Mouse (Mus musculus): ENCODE data around the gene Iqcj.

Iqcj gene

DNA sequence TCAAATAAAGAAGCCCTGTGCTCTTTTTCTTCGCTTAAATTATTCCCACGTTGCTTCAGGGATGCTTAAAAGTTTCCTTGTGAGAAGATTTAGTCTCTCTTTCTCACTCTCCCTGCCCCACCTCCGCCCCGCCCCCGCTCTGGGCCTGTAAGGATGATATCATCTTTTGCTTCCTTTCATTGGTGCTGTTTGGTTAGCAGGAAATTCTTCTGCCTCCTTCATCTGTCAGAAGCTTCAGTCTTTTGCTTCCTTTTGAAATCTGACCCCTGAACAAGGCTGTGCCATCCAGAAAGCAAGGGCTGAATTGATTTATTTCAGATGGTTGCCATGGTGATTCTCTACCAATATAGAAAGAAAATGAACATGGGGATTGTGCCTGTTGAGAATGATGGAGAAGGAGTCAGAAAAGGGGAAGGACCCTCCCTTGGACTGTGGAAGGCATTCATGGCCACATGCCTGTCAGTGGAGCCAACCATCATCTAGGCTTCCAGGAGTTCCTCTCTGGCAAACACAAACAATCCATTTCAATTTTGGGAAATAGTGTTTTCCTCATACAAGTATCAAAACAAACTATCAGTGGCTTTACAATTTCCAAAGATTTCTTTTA, 62.5 kb downstream of the Iqcj start:
- DNase-seq (ENCODE audit: extremely low spot score, low spot score), result peak; percentile 67

DNA sequence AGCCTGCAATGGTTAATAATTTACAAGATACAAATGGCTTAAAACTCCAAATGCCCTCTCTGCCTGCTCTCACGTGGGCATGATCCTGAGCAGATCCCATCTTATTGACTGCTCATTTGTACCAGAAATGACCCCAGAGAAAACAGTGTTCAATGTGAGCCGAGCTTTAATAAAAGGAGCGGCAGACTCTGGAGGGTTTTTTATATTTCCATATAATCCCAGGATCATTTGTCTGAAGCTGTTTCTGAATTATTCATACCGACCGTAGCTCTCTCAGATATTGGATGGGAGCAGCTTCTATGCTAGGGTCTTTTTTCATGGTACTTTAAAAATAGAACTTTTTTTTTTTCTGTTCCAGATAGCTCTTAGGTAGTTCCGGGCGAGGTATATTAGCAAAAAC, 67.7 kb downstream of the Iqcj start:
- DNase-seq (ENCODE audit: extremely low spot score, low spot score), result no peak

DNA sequence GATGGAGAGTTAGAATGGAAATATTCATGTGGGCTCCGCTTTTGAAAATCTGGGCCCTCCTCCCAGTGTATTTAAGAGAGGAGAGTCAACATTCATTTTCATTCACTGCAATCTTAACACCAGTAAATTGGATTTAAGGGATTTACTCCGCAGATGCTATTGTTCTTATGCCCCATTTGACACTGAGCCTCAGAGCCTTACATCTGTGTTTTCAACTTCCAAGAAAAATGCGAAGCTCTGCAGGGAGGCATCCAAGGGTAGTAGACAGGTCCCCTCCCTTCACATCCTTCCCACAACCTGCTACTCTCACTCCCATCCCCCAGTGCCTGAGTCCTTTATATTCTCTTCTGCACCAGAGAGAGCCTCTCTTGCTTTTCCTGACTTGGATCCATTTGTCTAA, 68.1 kb downstream of the Iqcj start:
- no peak for DNase-seq (ENCODE audit: extremely low spot score, low spot score)

DNA sequence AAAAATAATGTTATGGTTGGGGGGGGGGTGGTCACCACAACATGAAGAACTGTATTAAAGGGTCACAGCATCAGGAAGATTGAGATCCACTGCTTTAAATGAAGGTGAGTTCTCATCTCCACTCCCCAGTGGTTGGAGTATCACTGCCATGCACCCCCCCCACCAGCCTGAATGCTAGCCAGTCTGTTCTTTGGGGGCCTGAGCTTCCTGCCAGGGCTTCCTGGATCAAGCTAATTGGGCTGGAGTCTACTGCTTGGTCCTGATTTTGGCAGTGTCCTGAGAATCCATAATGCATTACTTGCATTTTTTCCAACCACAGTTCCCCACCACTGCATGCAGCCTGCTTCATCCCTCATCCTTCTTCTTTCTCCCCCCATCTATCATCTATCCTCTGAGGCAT, 68.7 kb downstream of the Iqcj start:
- DNase-seq (ENCODE audit: extremely low spot score, low spot score), result no peak

DNA sequence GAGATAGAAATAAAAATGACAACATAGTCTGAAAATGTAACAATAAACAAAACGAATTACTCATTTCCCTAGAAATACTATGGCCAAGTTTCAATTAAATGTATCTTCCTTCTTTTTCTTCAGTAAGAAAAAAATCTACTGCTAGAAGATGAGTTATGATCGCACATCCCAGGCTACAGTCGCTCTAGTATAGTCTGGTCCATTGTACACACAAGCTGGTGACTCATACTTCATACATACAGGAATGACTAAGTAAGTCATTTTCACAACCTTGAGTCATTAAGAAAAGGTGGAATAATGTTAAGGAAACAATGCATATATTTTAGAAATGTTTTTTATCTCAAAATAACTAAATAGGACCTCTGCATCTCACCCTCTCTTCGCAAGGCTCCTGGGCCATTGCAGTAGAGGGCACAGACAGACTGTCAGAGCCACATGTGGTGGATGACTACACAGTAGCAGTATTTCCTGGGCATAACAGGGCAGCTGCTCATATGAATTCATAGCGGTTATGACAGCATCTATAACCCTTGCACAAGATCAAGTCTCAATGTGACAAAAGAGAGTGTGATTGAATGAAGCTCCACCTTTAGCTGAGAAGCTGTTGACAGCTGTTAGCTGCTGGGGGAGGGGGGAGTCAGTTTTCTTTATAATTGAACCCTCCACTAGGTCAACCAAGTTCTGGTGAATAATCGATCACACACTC, 70.1 kb downstream of the Iqcj start:
- no peak for DNase-seq (ENCODE audit: extremely low spot score, low spot score)

DNA sequence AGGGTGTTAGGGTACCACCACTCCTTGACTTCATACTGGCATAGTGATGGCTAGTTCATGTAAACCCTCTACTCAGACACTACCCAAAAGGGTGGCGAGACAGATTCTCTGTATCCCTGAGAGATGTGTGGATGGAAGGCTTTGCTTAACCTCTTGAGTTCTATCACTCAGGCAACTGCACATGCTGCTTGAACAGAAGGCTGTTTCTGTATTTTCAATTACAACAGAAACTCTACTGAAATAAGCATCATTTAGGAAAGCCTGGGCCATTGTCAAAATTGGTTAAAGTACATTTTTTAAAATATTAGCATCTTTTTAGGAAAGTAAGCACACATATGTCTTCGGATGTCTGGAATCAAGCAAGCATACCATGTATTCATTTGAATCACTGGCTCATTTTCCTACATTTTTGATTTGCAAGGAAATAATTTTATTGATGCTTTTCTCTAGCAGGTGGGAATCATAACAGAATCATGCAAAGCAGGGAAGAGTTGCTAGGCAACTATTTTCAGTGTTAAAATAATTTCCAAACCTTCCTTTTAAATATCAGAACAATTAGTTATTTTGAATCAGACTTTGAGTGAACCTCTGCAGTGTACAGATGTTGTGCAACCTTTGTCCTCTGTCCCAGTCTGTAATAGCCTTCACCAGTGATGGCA, 82.4 kb downstream of the Iqcj start:
- DNase-seq (ENCODE audit: extremely low spot score, low spot score), result no peak

DNA sequence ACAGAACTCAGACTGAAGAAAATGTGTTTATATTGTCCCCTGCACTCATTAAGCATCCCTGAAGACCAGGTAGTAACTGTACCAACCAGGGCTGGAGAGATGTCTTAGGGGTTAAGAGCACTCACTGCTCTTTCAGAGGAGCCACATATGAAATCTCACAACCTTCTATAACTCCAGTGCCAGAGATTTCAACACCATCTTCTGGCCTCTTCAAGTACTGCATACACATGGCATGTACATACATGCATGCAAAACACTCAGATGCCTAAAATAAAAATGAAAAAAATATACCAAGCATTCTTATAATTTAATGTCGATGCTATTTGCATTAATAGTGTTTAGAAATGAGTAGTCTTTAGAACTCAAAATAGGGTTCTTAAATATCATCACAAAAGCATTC, 88.0 kb downstream of the Iqcj start:
- DNase-seq (ENCODE audit: extremely low spot score, low spot score), result no peak

DNA sequence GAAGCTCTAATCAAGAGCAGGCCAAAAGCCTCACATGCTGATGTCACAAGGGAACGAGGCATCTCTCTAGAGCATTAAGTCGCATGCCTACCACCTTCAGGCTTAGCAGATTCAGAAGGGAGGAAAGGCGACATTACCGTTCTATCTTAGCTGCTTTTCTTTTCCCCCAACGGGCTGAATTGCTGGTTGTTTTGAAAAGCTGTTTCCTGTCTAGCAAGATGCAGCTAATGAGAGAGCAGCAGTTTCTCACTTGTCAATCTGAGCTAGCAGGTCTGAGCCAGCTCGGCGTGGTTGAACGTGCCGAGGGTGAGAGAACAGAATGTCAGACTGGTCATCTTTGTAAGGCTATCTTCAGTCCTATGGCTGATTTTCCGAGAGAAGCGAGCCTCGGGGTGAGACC, 91.3 kb downstream of the Iqcj start:
- no peak for DNase-seq (ENCODE audit: extremely low spot score, low spot score)

DNA sequence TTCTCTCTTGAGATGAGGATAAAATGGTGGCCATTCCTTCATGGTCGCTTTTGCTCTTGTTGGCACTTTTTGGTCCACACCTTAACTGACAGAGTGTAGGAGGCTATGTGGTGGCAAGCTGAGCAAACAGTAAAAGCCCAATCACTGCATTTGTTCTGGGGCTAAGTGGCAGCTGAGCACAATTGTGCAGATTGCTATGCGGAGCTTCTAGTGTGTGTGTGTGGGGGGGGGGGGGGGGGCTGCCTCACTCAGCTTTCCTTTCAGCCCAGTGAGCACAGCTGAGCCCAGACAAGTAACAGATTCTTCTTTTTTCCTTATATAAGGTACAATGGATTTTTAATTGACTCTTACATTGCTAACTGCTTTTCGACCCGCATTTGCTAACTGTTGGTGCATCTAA, 110.4 kb downstream of the Iqcj start:
- no peak for DNase-seq (ENCODE audit: extremely low spot score, low spot score)

DNA sequence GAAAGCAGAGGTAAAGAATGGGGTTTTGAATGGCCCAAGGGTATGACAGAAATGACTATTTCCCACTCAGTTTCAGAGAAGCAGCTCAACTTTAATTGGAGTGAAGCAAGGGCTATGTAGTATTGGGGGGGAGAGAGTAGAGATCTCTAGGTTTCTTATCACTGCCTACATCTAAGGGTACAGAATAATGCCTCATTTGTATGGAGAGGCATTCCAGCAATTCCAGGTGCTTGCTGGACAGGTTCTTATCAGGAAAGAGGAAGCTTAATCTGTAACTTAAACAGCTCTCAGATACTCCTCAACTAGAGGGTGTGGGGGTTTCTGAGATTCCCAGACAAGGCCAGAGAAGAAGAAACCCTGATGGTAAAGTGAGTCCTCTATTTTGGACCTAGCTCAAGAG, 120.3 kb downstream of the Iqcj start:
- no peak for DNase-seq (ENCODE audit: extremely low spot score, low spot score)

DNA sequence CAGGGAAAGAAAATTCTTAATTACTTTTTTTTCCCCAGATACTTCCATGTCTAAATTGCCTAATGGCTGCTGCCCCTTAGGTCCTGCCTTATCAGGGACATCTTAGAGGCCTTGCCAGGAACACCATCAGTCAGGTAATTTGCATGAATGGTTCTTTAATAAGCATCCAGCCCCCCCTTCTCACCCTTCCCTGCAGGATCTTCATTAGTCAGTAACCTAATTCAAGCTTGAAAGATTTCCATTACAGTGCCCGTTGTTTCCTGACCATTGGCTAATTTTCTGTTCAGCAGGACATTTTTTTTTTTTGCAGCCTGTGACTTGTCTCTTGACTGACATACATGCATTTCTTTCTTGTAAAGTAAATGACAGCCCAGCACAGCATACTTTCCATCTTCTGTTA, 123.8 kb downstream of the Iqcj start:
- no peak for DNase-seq (ENCODE audit: extremely low spot score, low spot score)

DNA sequence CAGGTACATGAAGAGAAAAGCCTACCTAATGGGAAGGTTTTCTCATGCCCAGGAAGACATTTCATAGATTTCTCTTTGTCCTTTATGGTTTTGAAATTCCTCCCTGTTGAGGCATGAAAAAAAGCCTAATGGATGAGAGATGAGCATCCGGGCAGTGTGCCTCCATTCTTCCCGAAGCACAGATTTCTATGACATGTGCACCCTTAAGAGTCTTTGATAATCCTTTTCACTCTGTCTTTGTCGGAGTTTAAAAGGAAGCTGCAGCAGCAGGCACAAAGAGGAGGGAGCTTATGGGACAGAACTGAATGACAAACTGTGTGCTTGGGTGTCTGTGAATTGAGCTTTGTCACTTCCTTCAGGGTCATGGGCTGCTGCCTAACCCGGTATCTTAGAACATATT, 127.4 kb downstream of the Iqcj start:
- no peak for DNase-seq (ENCODE audit: extremely low spot score, low spot score)

DNA sequence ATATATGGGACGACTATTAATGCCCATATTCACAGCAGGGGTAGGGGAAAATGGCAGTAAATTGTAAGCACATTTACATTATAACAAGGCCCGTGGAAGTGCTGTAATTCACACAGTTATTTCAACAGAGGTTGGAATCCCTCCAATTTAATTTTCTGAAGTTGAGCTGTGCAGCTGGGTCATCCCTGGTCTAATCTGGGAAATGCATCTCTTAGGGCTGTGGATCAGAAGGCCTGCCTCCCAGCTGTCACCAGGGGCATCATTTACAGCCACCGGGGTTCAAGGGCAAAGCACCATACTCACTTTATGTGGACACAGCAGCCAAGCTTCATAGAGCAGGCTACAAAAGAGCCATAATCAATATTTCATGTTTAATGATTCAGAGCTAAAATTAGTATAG, 144.1 kb downstream of the Iqcj start:
- DNase-seq (ENCODE audit: extremely low spot score, low spot score), result no peak

DNA sequence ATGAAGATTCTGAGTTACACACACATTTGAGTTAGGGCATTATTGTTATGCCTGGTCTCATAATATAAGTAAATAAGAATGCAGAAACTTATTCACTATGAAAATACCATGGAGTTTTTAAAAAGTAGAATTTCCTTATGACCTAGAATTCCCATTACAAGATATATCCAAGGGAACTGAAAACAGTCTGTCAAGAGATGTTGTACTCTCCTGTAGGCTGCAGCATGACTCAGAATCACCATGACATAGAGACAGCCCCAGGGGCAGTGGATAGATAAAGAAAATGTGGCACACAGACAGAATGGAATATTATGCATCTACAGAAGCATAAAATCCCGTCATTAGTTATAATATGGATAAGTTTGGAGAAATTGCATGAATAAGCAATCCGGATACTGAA, 150.9 kb downstream of the Iqcj start:
- DNase-seq (ENCODE audit: extremely low spot score, low spot score), result no peak

DNA sequence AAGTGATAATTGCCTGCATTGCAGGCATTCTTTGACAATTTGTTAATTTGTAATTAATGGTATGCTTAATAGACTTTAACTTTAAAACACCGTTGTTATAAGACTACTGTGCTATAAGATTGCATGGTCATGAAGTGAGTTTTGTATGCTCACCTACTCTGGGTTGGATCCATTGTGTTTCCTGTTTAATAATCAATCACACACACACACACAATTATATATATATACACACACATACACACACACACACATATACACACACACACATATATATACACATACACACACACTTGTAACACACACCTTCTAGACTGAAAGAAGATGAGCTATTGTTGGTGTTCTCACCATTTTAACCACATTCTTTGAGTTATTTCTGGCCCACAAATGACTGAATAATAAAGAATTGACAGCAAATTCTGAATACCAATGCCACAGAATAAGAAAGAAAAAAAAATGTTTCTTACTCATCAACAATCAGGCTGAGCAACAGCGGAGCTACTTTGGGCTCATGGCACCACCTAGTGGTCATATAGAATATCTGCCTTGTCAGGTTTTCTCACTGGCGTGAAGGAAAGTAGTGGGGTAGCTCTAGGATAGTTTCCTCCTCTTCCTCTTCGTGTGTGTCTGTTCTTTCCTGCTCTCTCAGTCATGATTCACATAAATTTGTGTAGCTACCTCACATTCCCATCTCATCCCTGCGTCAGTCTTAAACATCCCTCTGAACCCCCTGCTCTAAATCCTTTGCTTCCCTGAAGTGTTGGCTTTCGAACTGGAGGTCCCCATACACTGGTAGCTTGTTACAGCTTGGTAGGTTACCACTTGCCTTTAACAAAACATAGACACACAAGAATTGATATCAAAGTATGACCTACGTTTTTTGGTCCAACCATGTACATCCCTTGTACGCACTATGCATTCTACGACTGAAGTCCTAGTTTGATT, 153.7 kb downstream of the Iqcj start:
- DNase-seq (ENCODE audit: extremely low spot score, low spot score), result no peak

DNA sequence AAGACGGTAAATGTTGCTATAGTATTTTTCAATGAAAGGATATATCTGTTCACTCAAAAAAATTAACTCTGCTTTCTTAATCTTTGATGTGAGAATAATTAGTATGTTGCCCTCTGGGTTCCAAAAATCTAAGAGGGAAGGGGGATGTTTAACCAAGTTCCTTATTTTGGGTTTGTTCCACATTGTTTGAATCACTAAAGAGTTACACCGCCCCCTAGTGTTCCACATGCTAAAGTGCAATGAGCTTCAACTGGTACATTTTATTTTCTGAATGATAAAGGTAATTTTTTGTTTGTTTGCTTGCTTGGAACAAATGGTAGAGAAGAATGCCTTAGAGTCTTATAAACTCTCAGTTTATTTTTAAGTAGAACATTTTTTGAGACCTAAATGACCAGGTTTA, 161.5 kb downstream of the Iqcj start:
- no peak for DNase-seq (ENCODE audit: extremely low spot score, low spot score)

DNA sequence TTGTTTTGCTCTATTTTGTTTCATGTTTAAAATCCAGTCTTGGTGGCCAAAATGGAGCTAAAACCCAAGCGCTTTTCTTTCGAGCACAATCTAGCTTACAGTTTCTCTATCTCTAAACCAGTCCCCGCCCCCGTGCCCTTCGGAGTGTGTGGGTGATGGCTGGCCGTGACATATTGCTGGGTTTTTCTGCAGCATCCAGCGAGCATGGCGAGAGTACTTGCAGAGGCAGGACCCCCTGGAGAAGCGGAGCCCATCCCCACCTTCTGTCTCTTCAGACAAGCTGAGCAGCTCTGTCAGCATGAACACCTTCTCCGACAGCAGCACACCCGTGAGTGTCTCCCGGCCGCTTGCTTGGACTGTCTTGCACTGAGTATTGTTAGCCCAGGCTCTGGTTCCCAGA, 163.1 kb downstream of the Iqcj start:
- DNase-seq (ENCODE audit: extremely low spot score, low spot score), result no peak

DNA sequence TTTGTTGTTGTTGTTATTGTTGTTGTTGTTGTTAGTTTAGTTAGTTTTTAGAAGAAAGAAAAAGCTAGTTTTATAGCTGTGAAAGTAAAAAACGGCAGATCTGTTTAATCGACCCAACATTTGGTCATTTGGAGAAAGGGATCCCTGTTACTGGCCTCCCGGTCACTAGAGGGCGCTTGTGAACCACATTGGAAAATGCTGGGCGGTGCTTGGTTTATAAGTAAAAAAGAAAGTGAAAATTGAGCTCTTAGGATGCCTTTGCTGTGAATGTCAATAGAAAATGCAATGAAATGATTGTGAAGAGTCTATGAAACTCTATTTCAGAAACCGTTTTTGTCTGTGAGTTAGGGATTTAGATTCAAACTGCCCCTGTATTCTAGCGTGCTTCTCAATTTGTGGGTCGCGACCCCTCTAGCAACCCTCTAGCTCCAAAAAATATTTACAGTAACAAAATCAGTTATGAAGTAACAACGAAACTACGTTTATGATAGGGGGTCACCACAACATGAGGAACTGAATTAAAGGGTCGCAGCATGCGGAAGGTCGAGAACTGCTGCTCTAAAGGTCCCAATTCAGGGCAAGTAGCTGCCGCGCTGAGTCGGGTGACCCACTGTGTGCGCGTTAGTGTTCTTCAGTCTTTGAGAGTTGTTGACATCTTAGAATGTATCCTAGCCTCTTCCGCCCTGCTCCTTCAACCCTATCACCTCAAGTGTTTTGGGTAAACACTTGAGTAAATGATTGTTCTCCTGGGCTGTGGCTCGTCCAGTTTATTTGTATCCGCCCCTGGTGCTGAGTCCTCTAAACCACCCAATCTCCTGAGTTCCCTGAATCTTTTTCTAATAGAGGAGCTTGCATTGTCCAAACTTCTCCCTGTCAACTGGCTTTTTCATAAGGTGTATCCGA, 164.6 kb downstream of the Iqcj start:
- peak; percentile 61 for DNase-seq (ENCODE audit: extremely low spot score, low spot score)

DNA sequence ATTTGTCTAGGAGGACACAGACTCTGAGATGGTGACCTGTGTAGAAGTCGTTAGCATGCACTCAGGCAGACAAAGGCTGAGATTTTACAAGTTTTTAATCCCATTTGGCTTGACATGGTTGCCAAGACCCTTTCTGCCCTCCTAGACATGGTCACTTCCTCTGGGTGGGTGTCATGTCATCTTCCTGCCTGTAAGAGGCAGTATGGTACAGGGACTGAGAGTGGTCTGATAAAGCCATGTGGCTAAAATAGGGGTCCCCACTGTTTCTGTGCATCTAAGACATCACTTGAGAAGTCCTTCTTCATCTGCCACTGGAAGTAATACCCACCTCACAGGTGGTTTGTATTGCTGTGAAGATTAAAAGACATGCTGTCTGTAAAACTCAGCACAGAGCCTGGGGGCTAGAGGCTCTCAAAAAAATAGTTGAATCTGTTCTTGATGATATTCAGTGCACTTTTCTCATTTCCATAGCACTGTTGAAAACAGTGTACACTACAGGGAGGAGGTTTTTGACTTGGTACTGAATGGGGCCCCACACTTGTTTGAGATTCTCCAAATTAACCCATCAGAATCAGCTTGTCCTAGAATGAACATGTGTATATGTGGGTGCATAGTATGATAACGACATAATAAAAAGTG, 167.3 kb downstream of the Iqcj start:
- no peak for DNase-seq (ENCODE audit: extremely low spot score, low spot score)

DNA sequence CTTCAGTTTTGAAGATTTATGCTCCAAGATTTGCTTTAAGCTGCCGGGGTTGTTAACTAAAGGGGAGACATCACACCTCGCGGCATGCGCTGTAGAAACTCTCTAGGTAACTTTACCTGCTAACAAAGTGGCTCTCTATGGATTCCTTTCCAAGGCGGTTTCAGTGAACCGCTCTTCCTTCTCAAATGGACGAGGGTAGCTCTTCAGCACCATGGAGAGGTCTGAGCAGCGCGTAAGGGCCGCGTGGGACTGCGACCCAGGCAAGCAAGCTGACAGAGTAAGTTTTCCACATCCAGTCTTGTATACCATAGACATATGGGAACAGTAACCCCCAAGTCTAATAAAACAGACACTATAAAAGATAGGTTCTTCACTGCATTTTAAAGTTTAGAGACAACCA, 172.7 kb downstream of the Iqcj start, which contains the start of gene Schip1:
TSS of gene Schip1 (plus strand) at position 72 of the 400 bp plus-strand sequence.
- DNase-seq (ENCODE audit: extremely low spot score, low spot score), result peak; percentile 40

Data from neural tube, embryonic 10.5 days (tissue).